Mouse (Mus musculus) liver, postnatal 0 days (tissue): ENCODE results near the gene Gemin4. TPM values are rescaled to one million over a fixed set of nuclear protein-coding genes. Genes with fewer than 3 reads are reported as not detected.
A peak's percentile ranks its signal among the peaks of the same experiment; 100 is the strongest.

ENCODE experiments used
- ATAC-seq: fragments of 200-750 bp; cut with Nextera tagmentation; 2 replicates; pipeline ENCODE4 v1.8.0; 2017; ENCODE audit warnings: mild to moderate bottlenecking, moderate library complexity
- DNase-seq: peaks from one replicate; pipeline ENCODE4 v3.0.0-alpha.2; 2016
- H3K27ac ChIP-seq: fragments of 300-500 bp; sonication (generic); 2 replicates; pipeline ENCODE4 v1.5.1; 2014; ENCODE audit warnings: antibody characterized with exemption, moderate library complexity, mild to moderate bottlenecking, low read depth
- H3K27me3 ChIP-seq: fragments of 300-500 bp; sonication (generic); 2 replicates; pipeline ENCODE4 v1.6.1; 2014; ENCODE audit warnings: low read length, control low read depth, mixed read lengths; ENCODE audit not compliant: insufficient read depth
- H3K36me3 ChIP-seq: fragments of 300-500 bp; sonication (generic); replicated peaks from 2 replicates; pipeline ENCODE4 v1.6.1; 2014; ENCODE audit warnings: mild to moderate bottlenecking, control low read depth, low read length, moderate library complexity, mixed read lengths; ENCODE audit not compliant: insufficient read depth
- H3K4me1 ChIP-seq: fragments of 300-500 bp; sonication (generic); 2 replicates; pipeline ENCODE4 v1.6.1; 2014; ENCODE audit warnings: antibody characterized with exemption, mild to moderate bottlenecking, control low read depth; ENCODE audit not compliant: insufficient read depth
- H3K4me2 ChIP-seq: fragments of 300-500 bp; sonication (generic); 2 replicates; pipeline ENCODE4 v1.6.1; 2014; ENCODE audit warnings: low read depth, mild to moderate bottlenecking, low read length, moderate library complexity, mixed read lengths
- H3K4me3 ChIP-seq: fragments of 300-500 bp; sonication (generic); 2 replicates; pipeline ENCODE4 v1.5.1; 2014; ENCODE audit warnings: low read depth, low read length
- H3K9ac ChIP-seq: fragments of 300-500 bp; sonication (generic); replicated peaks from 2 replicates; pipeline ENCODE4 v1.6.1; 2014; ENCODE audit warnings: mild to moderate bottlenecking, moderate library complexity
- H3K9me3 ChIP-seq: fragments of 300-500 bp; sonication (generic); 2 replicates; pipeline ENCODE4 v1.6.1; 2016; ENCODE audit warnings: mild to moderate bottlenecking, control low read depth, low read length, mixed read lengths
- CTCF ChIP-seq: sonication (generic); IDR thresholded peaks from 2 replicates; pipeline ENCODE4 v1.5.1; 2016; ENCODE audit warnings: antibody characterized with exemption, low read depth
- EP300 ChIP-seq: IDR thresholded peaks from 2 replicates; pipeline ENCODE4 v1.6.1; 2016; ENCODE audit warnings: antibody characterized with exemption, low read depth, mild to moderate bottlenecking
- WGBS: fragments of 180-500 bp; shearing (Covaris S2); extraction: QIAGEN DNeasy Blood & Tissue Kit; methylation state at CpG from one replicate; pipeline ENCODE4 v1.1.7; 2014; ENCODE audit not compliant: insufficient replicate concordance; 5-methylcytosine and 5-hydroxymethylcytosine counted together
- polyA plus RNA-seq: library from polyadenylated mRNA; unstranded; fragments of >200 nt; fragmentation: Nextera tagmentation; extraction: Ambion mirVana; gene quantifications from 2 replicates; pipeline ENCODE4 v1.2.1, GENCODE M21; 2015

Gemin4 gene
- polyA plus RNA-seq, 1 experiment from 2014 or later = 9.5 TPM

DNA sequence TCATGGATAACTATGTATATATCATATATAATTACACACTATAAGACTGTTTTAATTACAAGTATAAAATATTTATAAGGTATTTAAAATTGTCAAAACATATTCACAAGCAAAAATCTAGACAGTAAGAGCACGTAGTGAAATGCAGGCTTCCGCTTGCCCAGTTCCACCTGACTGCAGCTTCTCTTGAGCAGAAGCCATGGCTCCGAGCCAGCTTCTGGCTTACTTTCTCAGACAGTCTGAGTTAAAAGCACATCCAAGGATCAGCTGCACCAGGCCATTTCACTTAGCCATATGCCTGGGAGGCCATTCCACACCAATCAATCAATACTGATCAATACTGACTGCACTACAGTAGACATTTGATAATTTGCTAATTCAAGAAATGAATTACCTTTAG is 48.5 kb downstream of the Gemin4 start:
- ATAC-seq (no peak), DNase-seq (no peak)
- H3K9me3 ChIP-seq = no peaks in the 10 kb centered on the region
- H3K4me2 ChIP-seq = no peak overlapping the region
- peaks cover 16% of the 10 kb centered on the region for H3K36me3 ChIP-seq
- H3K9ac ChIP-seq = no peak overlapping the region
- WGBS = 79% methylated on average over 3 of the region's 3 CpGs
- no peak overlapping the region for H3K27ac ChIP-seq
- H3K27me3 ChIP-seq = no peaks in the 10 kb centered on the region
- TF ChIP-seq EP300 = no peak
- TF ChIP-seq CTCF = no peak
- no peaks in the 10 kb centered on the region for H3K4me1 ChIP-seq
- H3K4me3 ChIP-seq = no peak overlapping the region

GRCm38 (mm10) chr11:76167079-76167765 is 50.2 kb downstream of the Gemin4 start:
- H3K9ac ChIP-seq = no peak overlapping the region
- peak; percentile 70 for DNase-seq
- TF ChIP-seq CTCF (peak; percentile 80), EP300 (no peak)
- H3K4me3 ChIP-seq = no peak overlapping the region
- H3K4me2 ChIP-seq = no peak overlapping the region
- H3K36me3 ChIP-seq = peaks cover 7% of the 10 kb centered on the region
- H3K27me3 ChIP-seq = no peaks in the 10 kb centered on the region
- H3K27ac ChIP-seq = no peak overlapping the region
- WGBS = 23% methylated on average over 5 of the region's 5 CpGs
- no peaks in the 10 kb centered on the region for H3K4me1 ChIP-seq
- ATAC-seq = peak; percentile 38; the same call in 1 of the 2 replicates
- no peaks in the 10 kb centered on the region for H3K9me3 ChIP-seq

DNA sequence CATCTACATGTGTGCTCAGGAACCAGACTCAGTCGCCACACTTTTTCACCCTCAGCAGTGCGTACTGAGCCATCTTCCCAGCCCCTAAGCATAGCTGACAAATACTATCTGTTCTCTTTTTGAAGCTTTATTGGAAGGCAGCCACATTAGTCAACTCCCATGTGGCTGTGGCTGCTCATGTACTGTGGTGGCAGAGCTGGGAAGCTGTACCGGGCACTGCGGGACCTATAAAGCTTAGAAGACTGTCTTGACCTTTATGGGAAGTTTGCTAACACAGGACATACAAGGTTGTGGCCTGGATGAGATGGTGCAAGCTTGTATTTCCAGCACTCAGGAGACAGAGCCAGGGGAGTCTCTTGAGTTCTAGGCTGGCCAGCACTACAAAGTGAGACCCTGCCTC is 50.8 kb downstream of the Gemin4 start:
- Histone ChIP-seq H3K36me3 (peaks cover 7% of the 10 kb centered on the region), H3K9ac (no peak overlapping the region), H3K4me3 (no peak overlapping the region), H3K4me1 (no peaks in the 10 kb centered on the region), H3K27ac (no peak overlapping the region), H3K9me3 (no peaks in the 10 kb centered on the region), H3K4me2 (no peak overlapping the region), H3K27me3 (no peaks in the 10 kb centered on the region)
- TF ChIP-seq CTCF (no peak), EP300 (no peak)
- DNase-seq (no peak), ATAC-seq (no peak)
- WGBS = 83% methylated on average over 4 of the region's 4 CpGs

Other genes with a start within 250 kb of the Gemin4 start
- not detected in 2 replicates for gene 1700016K19Rik, start 217.8 kb downstream of the Gemin4 start, polyA plus RNA-seq
- 7.8 and 7.9 TPM in 2 replicates for gene Rflnb, start 189.9 kb downstream of the Gemin4 start, polyA plus RNA-seq
- 15.4 and 16.2 TPM in 2 replicates for gene Vps53, start 38.0 kb downstream of the Gemin4 start, polyA plus RNA-seq
- 2.3 and 2.5 TPM in 2 replicates for gene Fam57a, start 38.0 kb downstream of the Gemin4 start, polyA plus RNA-seq
- 0.73 and 0.86 TPM in 2 replicates for gene Dbil5, start 56 bp downstream of the Gemin4 start, polyA plus RNA-seq
- 13.9 and 14.8 TPM in 2 replicates for gene Mrm3, start 26.1 kb upstream of the Gemin4 start, polyA plus RNA-seq
- 41.8 and 43.6 TPM in 2 replicates for gene Glod4, start 26.1 kb upstream of the Gemin4 start, polyA plus RNA-seq
- 2.5 and 2.6 TPM in 2 replicates for gene Nxn, start 181.5 kb upstream of the Gemin4 start, polyA plus RNA-seq
- 35.0 and 38.4 TPM in 2 replicates for gene Timm22, start 189.3 kb upstream of the Gemin4 start, polyA plus RNA-seq